Mouse (Mus musculus): ENCODE measurements around the gene Ascc2. TPM values are rescaled to one million over a fixed set of nuclear protein-coding genes. Genes with fewer than 3 reads are reported as not detected.

The Ascc2 gene
- polyA plus RNA-seq, 1 experiment = 57.6 TPM

DNA sequence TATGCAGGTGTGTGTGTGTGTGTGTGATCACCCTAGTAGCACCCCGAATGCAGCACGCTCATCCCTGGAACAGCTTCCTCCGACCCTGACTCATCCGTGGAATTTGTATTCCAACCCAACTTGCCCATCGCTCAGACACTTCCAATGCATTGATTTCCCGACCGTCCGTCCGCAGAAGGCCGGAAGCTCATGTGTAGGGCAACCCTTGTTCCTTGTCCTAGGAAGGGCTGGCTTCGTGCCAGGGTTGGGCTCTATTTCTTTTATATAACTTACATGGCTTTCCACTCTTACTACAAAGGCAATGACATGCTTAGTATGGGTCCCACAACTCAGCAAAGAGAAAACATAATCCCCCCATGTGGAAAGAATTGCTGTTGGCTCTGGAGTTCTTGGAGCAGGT lies 54.6 kb downstream of the Ascc2 start:
- H3K27me3 ChIP-seq (ENCODE audit: control insufficient read depth, insufficient read depth, insufficient read length) = no peaks in the 10 kb centered on the region
- H3K4me3 ChIP-seq = no peak overlapping the region
- no peak overlapping the region for H3ac ChIP-seq (ENCODE audit: control insufficient read depth, insufficient read length)
- no peaks in the 10 kb centered on the region for H3K36me3 ChIP-seq (ENCODE audit: control insufficient read depth, insufficient read depth)
- TF ChIP-seq POLR2AphosphoS2 (IDR thresholded peaks at IDR 0.05; ENCODE audit: insufficient read length, low read depth) (no peak), MAX (IDR thresholded peaks at IDR 0.05; ENCODE audit: low read depth) (no peak), SRF (IDR thresholded peaks at IDR 0.05; ENCODE audit: control insufficient read depth, insufficient read length, low read depth) (no peak), CEBPB (IDR thresholded peaks at IDR 0.05; ENCODE audit: insufficient read depth, poor library complexity, severe bottlenecking) (no peak), MYOG (IDR thresholded peaks at IDR 0.05; ENCODE audit: control insufficient read depth in 1 of 3, insufficient read depth in 1 of 3, insufficient read length in 2 of 3, low read depth in 2 of 3) (no peak), REST (IDR thresholded peaks at IDR 0.05; ENCODE audit: insufficient read depth, insufficient read length) (no peak), TCF3 (IDR thresholded peaks at IDR 0.05; ENCODE audit: insufficient read length, low read depth) (no peak), TCF12 (IDR thresholded peaks at IDR 0.05; ENCODE audit: insufficient read depth, poor library complexity, severe bottlenecking) (no peak), E2F4 (IDR thresholded peaks at IDR 0.05; ENCODE audit: insufficient read depth) (no peak), MYOD1 (IDR thresholded peaks at IDR 0.05; ENCODE audit: control insufficient read depth in 1 of 3, insufficient read length in 2 of 3, low read depth in 2 of 3) (no peak)
- no peak overlapping the region for H3K4me2 ChIP-seq (ENCODE audit: low read depth)
- no peaks in the 10 kb centered on the region for H3K79me2 ChIP-seq (ENCODE audit: control insufficient read depth, insufficient read depth)

GRCm38 (mm10) chr11:4697043-4697983 lies 59.8 kb downstream of the Ascc2 start:
- TF ChIP-seq TCF3 (IDR thresholded peaks at IDR 0.05; ENCODE audit: insufficient read length, low read depth) (no peak), MYOD1 (IDR thresholded peaks at IDR 0.05; ENCODE audit: control insufficient read depth in 1 of 3, insufficient read length in 2 of 3, low read depth in 2 of 3) (no peak), POLR2A (IDR thresholded peaks at IDR 0.05; ENCODE audit: insufficient read length, low read depth) (no peak), USF1 (IDR thresholded peaks at IDR 0.05; ENCODE audit: low read depth) (no peak), REST (IDR thresholded peaks at IDR 0.05; ENCODE audit: insufficient read depth, insufficient read length) (no peak), POLR2AphosphoS2 (IDR thresholded peaks at IDR 0.05; ENCODE audit: insufficient read length, low read depth) (no peak), TCF12 (IDR thresholded peaks at IDR 0.05; ENCODE audit: insufficient read depth, poor library complexity, severe bottlenecking) (no peak), SRF (IDR thresholded peaks at IDR 0.05; ENCODE audit: control insufficient read depth, insufficient read length, low read depth) (no peak), CEBPB (IDR thresholded peaks at IDR 0.05; ENCODE audit: insufficient read depth, poor library complexity, severe bottlenecking) (peak; percentile 78), MYOG (IDR thresholded peaks at IDR 0.05; ENCODE audit: control insufficient read depth in 1 of 3, insufficient read depth in 1 of 3, insufficient read length in 2 of 3, low read depth in 2 of 3) (peak in 1 of 3 experiments; percentile 28), E2F4 (IDR thresholded peaks at IDR 0.05; ENCODE audit: insufficient read depth) (no peak), MAX (IDR thresholded peaks at IDR 0.05; ENCODE audit: low read depth) (no peak)
- H3K36me3 ChIP-seq (ENCODE audit: control insufficient read depth, insufficient read depth) = peaks cover 10% of the 10 kb centered on the region
- H3K27me3 ChIP-seq (ENCODE audit: control insufficient read depth, insufficient read depth, insufficient read length) = no peaks in the 10 kb centered on the region
- peaks cover 2% of the 10 kb centered on the region for H3K79me2 ChIP-seq (ENCODE audit: control insufficient read depth, insufficient read depth)
- H3K4me2 ChIP-seq (ENCODE audit: low read depth) = peak overlapping the region; percentile 49
- H3K4me3 ChIP-seq = no peak overlapping the region
- no peak overlapping the region for H3ac ChIP-seq (ENCODE audit: control insufficient read depth, insufficient read length)

- Histone ChIP-seq H3K36me3 (ENCODE audit: control insufficient read depth, insufficient read depth) (peaks cover 10% of the 10 kb centered on the region), H3ac (ENCODE audit: control insufficient read depth, insufficient read length) (no peak overlapping the region), H3K4me3 (no peak overlapping the region), H3K4me2 (ENCODE audit: low read depth) (no peak overlapping the region), H3K27me3 (ENCODE audit: control insufficient read depth, insufficient read depth, insufficient read length) (no peaks in the 10 kb centered on the region), H3K79me2 (ENCODE audit: control insufficient read depth, insufficient read depth) (peaks cover 20% of the 10 kb centered on the region)
- TF ChIP-seq TCF3 (IDR thresholded peaks at IDR 0.05; ENCODE audit: insufficient read length, low read depth) (no peak), USF1 (IDR thresholded peaks at IDR 0.05; ENCODE audit: low read depth) (peak; percentile 20), POLR2A (IDR thresholded peaks at IDR 0.05; ENCODE audit: insufficient read length, low read depth) (no peak), MYOG (IDR thresholded peaks at IDR 0.05; ENCODE audit: control insufficient read depth in 1 of 3, insufficient read depth in 1 of 3, insufficient read length in 2 of 3, low read depth in 2 of 3) (no peak), MAX (IDR thresholded peaks at IDR 0.05; ENCODE audit: low read depth) (no peak), MYOD1 (IDR thresholded peaks at IDR 0.05; ENCODE audit: control insufficient read depth in 1 of 3, insufficient read length in 2 of 3, low read depth in 2 of 3) (no peak)
These were observed 63.2 kb downstream of the Ascc2 start for GRCm38 (mm10) chr11:4700726-4701125.

DNA sequence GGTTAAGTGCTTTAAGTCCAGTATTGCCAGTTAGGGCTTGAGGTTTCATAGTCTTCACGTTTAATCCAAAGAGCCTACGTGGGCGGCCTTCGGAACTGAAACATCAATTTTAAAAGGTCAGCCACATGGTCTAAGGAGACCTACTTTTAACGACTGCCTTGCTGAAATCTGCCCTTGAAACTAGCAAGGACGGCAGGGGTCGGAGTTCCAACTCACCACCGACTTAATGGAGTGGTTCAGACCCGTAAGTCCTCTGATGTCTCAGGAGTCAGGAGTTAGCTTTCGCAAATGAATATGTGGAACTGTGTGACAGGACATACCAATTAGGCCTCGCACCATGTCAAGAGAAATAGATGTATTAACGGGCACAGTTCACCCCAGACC lies 66.1 kb downstream of the Ascc2 start:
- H3ac ChIP-seq (ENCODE audit: control insufficient read depth, insufficient read length) = peak overlapping the region; percentile 95
- TF ChIP-seq USF1 (IDR thresholded peaks at IDR 0.05; ENCODE audit: low read depth) = no peak
- TF ChIP-seq POLR2A (IDR thresholded peaks at IDR 0.05; ENCODE audit: insufficient read length, low read depth) = no peak
- no peak for TF ChIP-seq SRF (IDR thresholded peaks at IDR 0.05; ENCODE audit: control insufficient read depth, insufficient read length, low read depth)
- TF ChIP-seq POLR2AphosphoS2 (IDR thresholded peaks at IDR 0.05; ENCODE audit: insufficient read length, low read depth) = no peak
- TF ChIP-seq MYOG (IDR thresholded peaks at IDR 0.05; ENCODE audit: control insufficient read depth in 1 of 3, insufficient read depth in 1 of 3, insufficient read length in 2 of 3, low read depth in 2 of 3) = no peak
- no peak for TF ChIP-seq E2F4 (IDR thresholded peaks at IDR 0.05; ENCODE audit: insufficient read depth)
- TF ChIP-seq CEBPB (IDR thresholded peaks at IDR 0.05; ENCODE audit: insufficient read depth, poor library complexity, severe bottlenecking) = no peak
- TF ChIP-seq MAX (IDR thresholded peaks at IDR 0.05; ENCODE audit: low read depth) = no peak
- no peak for TF ChIP-seq TCF3 (IDR thresholded peaks at IDR 0.05; ENCODE audit: insufficient read length, low read depth)
- TF ChIP-seq MYOD1 (IDR thresholded peaks at IDR 0.05; ENCODE audit: control insufficient read depth in 1 of 3, insufficient read length in 2 of 3, low read depth in 2 of 3) = no peak
- no peak for TF ChIP-seq REST (IDR thresholded peaks at IDR 0.05; ENCODE audit: insufficient read depth, insufficient read length)
- TF ChIP-seq TCF12 (IDR thresholded peaks at IDR 0.05; ENCODE audit: insufficient read depth, poor library complexity, severe bottlenecking) = no peak
- H3K36me3 ChIP-seq (ENCODE audit: control insufficient read depth, insufficient read depth) = peaks cover 10% of the 10 kb centered on the region
- H3K4me3 ChIP-seq = peak overlapping the region; percentile 71
- peak overlapping the region; percentile 80 for H3K4me2 ChIP-seq (ENCODE audit: low read depth)
- peaks cover 20% of the 10 kb centered on the region for H3K79me2 ChIP-seq (ENCODE audit: control insufficient read depth, insufficient read depth)
- no peaks in the 10 kb centered on the region for H3K27me3 ChIP-seq (ENCODE audit: control insufficient read depth, insufficient read depth, insufficient read length)
